Comparison of ENCODE assay signal across 9 mouse cellular contexts in genomic region chr11:76167079-76167765, GRCm38 (mm10). TPM values are rescaled to one million over a fixed set of nuclear protein-coding genes. Genes with fewer than 3 reads are reported as not detected.
DNase-seq lines count a peak whose midpoint lies in the region; ATAC-seq lines count a peak whose summit lies in the region.
"Had no signal": no experiment of that assay in that cellular context is flagged by ENCODE, and none has a peak within 500 bp of the region (broad histone marks: within the 10 kb centered on the region; RNA-seq: fewer than 3 reads in every experiment).

No protein-coding gene starts in this region.

- H3K4me3 ChIP-seq in midbrain, embryonic 14.5 days (replicated peaks; ENCODE audit: low read depth, low read length) = no peak overlapping the region
- H3K4me3 ChIP-seq in midbrain, embryonic 16.5 days (ENCODE audit: low read depth, low read length) = no peak overlapping the region
- H3K4me3 ChIP-seq in liver, embryonic 11.5 days (ENCODE audit: low read depth, low read length) = no peak overlapping the region
- H3K4me3 ChIP-seq: hindbrain, embryonic 15.5 days had no signal

- no peak overlapping the region for H3K9ac ChIP-seq in midbrain, embryonic 14.5 days (replicated peaks; ENCODE audit: low read length)
- no peak overlapping the region for H3K9ac ChIP-seq in midbrain, embryonic 16.5 days (ENCODE audit: low read depth, low read length)
- no peak overlapping the region for H3K9ac ChIP-seq in liver, embryonic 11.5 days (ENCODE audit: low read depth, low read length)
- H3K9ac ChIP-seq: hindbrain, embryonic 15.5 days had no signal

- no peaks in the 10 kb centered on the region for H3K4me1 ChIP-seq in midbrain, embryonic 14.5 days (ENCODE audit: control insufficient read depth, insufficient read depth, low read length)
- no peaks in the 10 kb centered on the region for H3K4me1 ChIP-seq in midbrain, embryonic 16.5 days (ENCODE audit: control insufficient read depth, insufficient read depth, low read length)
- no peaks in the 10 kb centered on the region for H3K4me1 ChIP-seq in liver, embryonic 11.5 days (replicated peaks; ENCODE audit: control insufficient read depth, insufficient read depth, low read length)

- no peak overlapping the region for H3K27ac ChIP-seq in midbrain, embryonic 14.5 days (replicated peaks; ENCODE audit: low read depth, low read length)
- H3K27ac ChIP-seq in midbrain, embryonic 16.5 days (ENCODE audit: low read length) = no peak overlapping the region
- no peak overlapping the region for H3K27ac ChIP-seq in liver, embryonic 11.5 days (ENCODE audit: low read depth, low read length)
- H3K27ac ChIP-seq: hindbrain, embryonic 15.5 days had no signal

- peaks cover 30% of the 10 kb centered on the region for H3K36me3 ChIP-seq in midbrain, embryonic 14.5 days (ENCODE audit: control insufficient read depth, insufficient read depth, low read length)
- peaks cover 8% of the 10 kb centered on the region for H3K36me3 ChIP-seq in midbrain, embryonic 16.5 days (ENCODE audit: control insufficient read depth, insufficient read depth, low read length)
- H3K36me3 ChIP-seq in liver, embryonic 11.5 days (ENCODE audit: control insufficient read depth, insufficient read depth, low read length) = no peaks in the 10 kb centered on the region

- H3K9me3 ChIP-seq in midbrain, embryonic 14.5 days (ENCODE audit: control insufficient read depth, low read length) = no peaks in the 10 kb centered on the region
- no peaks in the 10 kb centered on the region for H3K9me3 ChIP-seq in midbrain, embryonic 16.5 days (replicated peaks; ENCODE audit: control insufficient read depth, low read length, poor library complexity, severe bottlenecking)
- H3K9me3 ChIP-seq in liver, embryonic 11.5 days (ENCODE audit: control insufficient read depth, low read length) = no peaks in the 10 kb centered on the region
- H3K9me3 ChIP-seq: hindbrain, embryonic 15.5 days had no signal

- peak; percentile 87 for DNase-seq in midbrain, embryonic 14.5 days
- DNase-seq in adrenal gland, adult 18-20 months (ENCODE audit: low spot score in 2 of 2) = peak; percentile 73 to 84
- peak; percentile 89 for DNase-seq in embryo, embryonic 10.5 days (ENCODE audit: low spot score)
- DNase-seq in heart, postnatal 4 days = peak; percentile 84
- DNase-seq in liver, embryonic 11.5 days (ENCODE audit: low spot score) = peak; percentile 38
- DNase-seq in right cerebral cortex, adult 2 months (ENCODE audit: low spot score in 2 of 2) = peak; percentile 82 to 87

- ATAC-seq in midbrain, embryonic 14.5 days (ENCODE audit: low FRiP score, low TSS enrichment) = no peak
- ATAC-seq in midbrain, embryonic 16.5 days = no peak
- no peak for ATAC-seq in liver, embryonic 11.5 days (replicated peaks; ENCODE audit: low FRiP score)
- no peak for ATAC-seq in megakaryocyte-erythroid progenitor cell, adult 5-6 weeks (replicated peaks; ENCODE audit: low FRiP score, low TSS enrichment, poor library complexity, severe bottlenecking)

- WGBS in midbrain, embryonic 14.5 days = 34% methylated on average over 5 of the region's 5 CpGs
- 34% methylated on average over 5 of the region's 5 CpGs for WGBS in midbrain, embryonic 16.5 days
- 24% methylated on average over 5 of the region's 5 CpGs for whole genome bisulfite sequencing in liver, embryonic 11.5 days

- H3K27me3 ChIP-seq in midbrain, embryonic 14.5 days (ENCODE audit: control insufficient read depth, insufficient read depth, low read length) = no peaks in the 10 kb centered on the region
- no peaks in the 10 kb centered on the region for H3K27me3 ChIP-seq in midbrain, embryonic 16.5 days (ENCODE audit: control insufficient read depth, insufficient read depth, low read depth, low read length)
- no peaks in the 10 kb centered on the region for H3K27me3 ChIP-seq in liver, embryonic 11.5 days (replicated peaks; ENCODE audit: control insufficient read depth, insufficient read depth, low read length)
- H3K27me3 ChIP-seq: hindbrain, embryonic 15.5 days had no signal

- no peak overlapping the region for H3K4me2 ChIP-seq in midbrain, embryonic 14.5 days (ENCODE audit: low read length)
- H3K4me2 ChIP-seq in midbrain, embryonic 16.5 days (ENCODE audit: low read length) = no peak overlapping the region
- H3K4me2 ChIP-seq in liver, embryonic 11.5 days = no peak overlapping the region
- H3K4me2 ChIP-seq: hindbrain, embryonic 15.5 days had no signal

RNA-seq across cellular contexts. Expression of gene Vps53, which starts 12.2 kb away (rescaled TPM):
- 65.6 and 66.8 TPM in 2 replicates for polyA plus RNA-seq in midbrain, embryonic 14.5 days (2014; fragmentation: Nextera tagmentation; extraction: Ambion mirVana)
- 70.9 and 72.3 TPM in 2 replicates for polyA plus RNA-seq in midbrain, embryonic 16.5 days (2015; fragmentation: Nextera tagmentation; extraction: Ambion mirVana)
- 10 to 100 TPM; 44.7 to 49.4 TPM for total RNA-seq in adrenal gland, adult 18-20 months (2021)
- total RNA-seq in heart, postnatal 4 days (2021) = 10 to 100 TPM; 30.8 to 31.4 TPM
- 30.8 and 31.5 TPM in 2 replicates for polyA plus RNA-seq in liver, embryonic 11.5 days (2014; fragmentation: Nextera tagmentation; extraction: Ambion mirVana)
- total RNA-seq in megakaryocyte-erythroid progenitor cell, adult 5-6 weeks (2014; fragmentation: Nextera tagmentation) = 44.1 and 46.5 TPM in 2 replicates
- 33.6 and 38.7 TPM in 2 replicates for total RNA-seq in megakaryocyte-erythroid progenitor cell, adult 5-6 weeks (2017)

RNA-seq across cellular contexts. Expression of gene Fam57a, which starts 12.2 kb away (rescaled TPM):
- polyA plus RNA-seq in midbrain, embryonic 14.5 days (2014; fragmentation: Nextera tagmentation; extraction: Ambion mirVana) = 25.7 and 27.3 TPM in 2 replicates
- polyA plus RNA-seq in midbrain, embryonic 16.5 days (2015; fragmentation: Nextera tagmentation; extraction: Ambion mirVana) = 26.9 and 27.5 TPM in 2 replicates
- 1 to 10 TPM; 3.9 to 5.8 TPM for total RNA-seq in adrenal gland, adult 18-20 months (2021)
- total RNA-seq in heart, postnatal 4 days (2021) = 10 to 100 TPM in 1 of 2 experiments, 1 to 10 TPM in 1; 9.0 to 10.6 TPM
- polyA plus RNA-seq in liver, embryonic 11.5 days (2014; fragmentation: Nextera tagmentation; extraction: Ambion mirVana) = 14.8 and 15.4 TPM in 2 replicates
- total RNA-seq in megakaryocyte-erythroid progenitor cell, adult 5-6 weeks (2014; fragmentation: Nextera tagmentation) = 3.0 and 4.5 TPM in 2 replicates
- total RNA-seq in megakaryocyte-erythroid progenitor cell, adult 5-6 weeks (2017) = 0.19 and 2.1 TPM in 2 replicates

RNA-seq across cellular contexts. Expression of gene Dbil5, which starts 50.2 kb away (rescaled TPM):
- 1.1 TPM in 1 of 2 replicates, not detected in the other for polyA plus RNA-seq in midbrain, embryonic 14.5 days (2014; fragmentation: Nextera tagmentation; extraction: Ambion mirVana)
- polyA plus RNA-seq in midbrain, embryonic 16.5 days (2015; fragmentation: Nextera tagmentation; extraction: Ambion mirVana) = 0.40 and 1.0 TPM in 2 replicates
- under 1 TPM in 1 of 2 experiments, not detected in 1; 0.60 TPM for total RNA-seq in adrenal gland, adult 18-20 months (2021)
- total RNA-seq in heart, postnatal 4 days (2021) = under 1 TPM in 1 of 2 experiments, not detected in 1; 0.50 TPM
- 0.74 TPM in 1 of 2 replicates, not detected in the other for polyA plus RNA-seq in liver, embryonic 11.5 days (2014; fragmentation: Nextera tagmentation; extraction: Ambion mirVana)
- total RNA-seq in megakaryocyte-erythroid progenitor cell, adult 5-6 weeks (2014; fragmentation: Nextera tagmentation) = not detected in 2 replicates
- total RNA-seq in megakaryocyte-erythroid progenitor cell, adult 5-6 weeks (2017) = not detected in 2 replicates

RNA-seq across cellular contexts. Expression of gene Gemin4, which starts 50.2 kb away (rescaled TPM):
- 13.4 and 20.0 TPM in 2 replicates for polyA plus RNA-seq in midbrain, embryonic 14.5 days (2014; fragmentation: Nextera tagmentation; extraction: Ambion mirVana)
- polyA plus RNA-seq in midbrain, embryonic 16.5 days (2015; fragmentation: Nextera tagmentation; extraction: Ambion mirVana) = 13.8 and 15.4 TPM in 2 replicates
- total RNA-seq in adrenal gland, adult 18-20 months (2021) = 1 to 10 TPM; 5.1 to 8.9 TPM
- total RNA-seq in heart, postnatal 4 days (2021) = 1 to 10 TPM; 5.3 to 6.6 TPM
- polyA plus RNA-seq in liver, embryonic 11.5 days (2014; fragmentation: Nextera tagmentation; extraction: Ambion mirVana) = 50.2 and 58.3 TPM in 2 replicates
- 22.8 and 24.4 TPM in 2 replicates for total RNA-seq in megakaryocyte-erythroid progenitor cell, adult 5-6 weeks (2014; fragmentation: Nextera tagmentation)
- 22.4 and 26.6 TPM in 2 replicates for total RNA-seq in megakaryocyte-erythroid progenitor cell, adult 5-6 weeks (2017)

Comparison
In these comparisons a context has a peak if more than half of its experiments do, and no peak if none do; other contexts are left out.
1. DNase-seq: peak in every context shown above with its lines; median percentile 89 in embryo, embryonic 10.5 days; 87 in midbrain, embryonic 14.5 days; 84 in right cerebral cortex, adult 2 months; 84 in heart, postnatal 4 days; 78 in adrenal gland, adult 18-20 months; 38 in liver, embryonic 11.5 days.